Mouse (Mus musculus) hindbrain, embryonic 10.5 days (tissue): ENCODE measurements around the gene Pdcd7. TPM values are rescaled to one million over a fixed set of nuclear protein-coding genes. Genes with fewer than 3 reads are reported as not detected.

ENCODE experiments used
- DNase-seq: peaks from one replicate; pipeline ENCODE4 v3.0.0-alpha.2; 2017; ENCODE audit warnings: low spot score
- H3K27ac ChIP-seq: fragments of 300-500 bp; sonication (generic); 2 replicates; pipeline ENCODE4 v1.5.1; 2016; ENCODE audit warnings: mild to moderate bottlenecking, moderate library complexity
- H3K27me3 ChIP-seq: fragments of 300-500 bp; sonication (generic); 2 replicates; pipeline ENCODE4 v1.6.1; 2016; ENCODE audit warnings: mild to moderate bottlenecking; ENCODE audit not compliant: poor library complexity, insufficient read depth, severe bottlenecking
- H3K36me3 ChIP-seq: fragments of 300-500 bp; sonication (generic); 2 replicates; pipeline ENCODE4 v1.6.1; 2016; ENCODE audit warnings: mild to moderate bottlenecking, moderate library complexity
- H3K4me1 ChIP-seq: fragments of 300-500 bp; sonication (generic); replicated peaks from 2 replicates; pipeline ENCODE4 v1.6.1; 2016; ENCODE audit warnings: mild to moderate bottlenecking
- H3K4me3 ChIP-seq: fragments of 300-500 bp; sonication (generic); 2 replicates; pipeline ENCODE4 v1.5.1; 2016; ENCODE audit warnings: mild to moderate bottlenecking, moderate library complexity
- H3K9me3 ChIP-seq: fragments of 300-500 bp; sonication (generic); 2 replicates; pipeline ENCODE4 v1.6.1; 2016; ENCODE audit warnings: mild to moderate bottlenecking, moderate library complexity
- WGBS: fragments of 180-500 bp; shearing (Covaris S2); methylation state at CpG from one replicate; pipeline ENCODE4 v1.1.7; 2016; 5-methylcytosine and 5-hydroxymethylcytosine counted together
- polyA plus RNA-seq: library from polyadenylated mRNA; unstranded; fragments of >200 nt; fragmentation: Nextera tagmentation; extraction: Ambion mirVana; gene quantifications from 2 replicates; pipeline ENCODE4 v1.2.1, GENCODE M21; 2016

The Pdcd7 gene
- polyA plus RNA-seq = 8.6 and 11.6 TPM in 2 replicates

DNA sequence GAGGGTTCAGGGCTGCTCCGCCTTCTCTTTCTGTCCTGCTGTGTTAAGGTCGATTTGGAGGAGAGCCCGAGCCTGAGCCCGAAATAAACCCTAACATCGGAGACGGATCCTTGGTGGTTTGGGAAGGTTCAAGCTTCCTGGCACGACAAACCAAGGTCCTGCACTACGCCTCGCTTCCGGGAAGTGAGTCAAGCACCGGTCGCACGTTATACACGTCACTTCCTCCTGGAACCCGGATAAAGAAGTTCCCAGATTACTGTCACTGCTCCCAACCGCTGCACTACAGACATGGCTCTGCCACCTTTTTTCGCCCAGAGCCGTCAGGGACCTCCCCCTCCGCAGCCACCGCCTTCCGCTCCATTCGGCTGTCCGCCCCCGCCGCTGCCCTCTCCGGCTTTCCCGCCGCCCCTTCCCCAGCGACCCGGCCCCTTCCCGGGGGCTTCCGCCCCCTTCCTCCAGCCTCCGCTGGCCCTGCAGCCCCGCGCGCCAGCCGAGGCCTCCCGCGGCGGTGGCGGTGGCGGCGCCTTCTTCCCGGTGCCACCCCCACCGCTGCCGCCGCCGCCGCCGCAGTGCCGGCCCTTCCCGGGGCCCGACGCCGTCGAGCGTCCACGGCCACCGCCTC lies at the start of gene Pdcd7:
Gene Pdcd7 (plus strand): TSS at position 251 of the 622 bp plus-strand sequence.
- Histone ChIP-seq H3K27me3 (no peaks in the 10 kb centered on the region), H3K4me3 (peak within 1 kb of the TSS; percentile 100), H3K36me3 (no peaks in the 10 kb centered on the region), H3K4me1 (peaks cover 19% of the 10 kb centered on the region), H3K9me3 (peaks cover 8% of the 10 kb centered on the region; the same call in 1 of the 2 replicates), H3K27ac (peak within 1 kb of the TSS; percentile 95)
- under 1% methylated on average over 59 of the region's 59 CpGs for WGBS
- DNase-seq = peak; percentile 96

DNA sequence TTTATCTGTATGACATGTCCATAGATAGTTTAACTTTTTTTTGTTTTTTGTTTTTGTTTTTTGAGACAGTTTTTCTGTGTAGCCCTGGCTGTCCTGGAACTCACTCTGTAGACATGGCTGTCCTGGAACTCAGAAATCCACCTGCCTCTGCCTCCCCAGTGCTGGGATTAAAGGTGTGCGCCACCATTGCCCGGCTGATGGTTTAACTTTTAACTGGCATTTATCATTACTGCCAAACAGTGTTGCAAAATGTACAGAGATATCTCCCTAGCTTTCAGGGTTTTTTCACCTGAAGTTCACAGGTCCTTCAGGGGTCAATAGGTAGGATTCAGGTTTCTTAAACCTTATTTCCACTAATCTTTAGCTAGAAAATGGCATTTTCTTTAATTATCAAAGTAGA lies 48.8 kb upstream of the Pdcd7 start:
- no peaks in the 10 kb centered on the region for H3K9me3 ChIP-seq
- no peaks in the 10 kb centered on the region for H3K27me3 ChIP-seq
- no peak overlapping the region for H3K27ac ChIP-seq
- no peak overlapping the region for H3K4me3 ChIP-seq
- H3K36me3 ChIP-seq = peaks cover 36% of the 10 kb centered on the region
- no peak for DNase-seq
- peaks cover 26% of the 10 kb centered on the region for H3K4me1 ChIP-seq
- over 99% methylated on average over 2 of the region's 2 CpGs for WGBS

DNA sequence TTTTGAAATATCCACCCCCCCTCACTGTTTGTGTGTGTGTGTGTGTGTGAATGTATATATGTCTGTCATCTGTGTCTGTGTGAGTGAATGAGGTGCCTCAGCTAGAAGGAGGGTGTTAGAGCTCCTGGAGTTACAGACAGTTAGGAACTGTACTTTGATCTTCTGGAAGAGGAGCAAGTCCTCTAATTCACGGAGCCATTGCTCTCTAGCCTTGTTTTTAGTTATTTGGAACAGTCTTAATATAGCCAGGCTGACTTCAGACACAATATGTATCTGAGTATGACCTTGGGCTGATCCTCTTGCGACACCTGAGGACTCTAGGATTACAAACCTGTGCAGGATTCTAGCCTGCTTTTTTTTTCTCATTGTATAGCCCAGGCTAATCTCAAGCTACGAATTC lies 47.1 kb upstream of the Pdcd7 start:
- Histone ChIP-seq H3K4me1 (peaks cover 18% of the 10 kb centered on the region), H3K27me3 (no peaks in the 10 kb centered on the region), H3K4me3 (no peak overlapping the region), H3K27ac (no peak overlapping the region), H3K36me3 (peaks cover 53% of the 10 kb centered on the region), H3K9me3 (no peaks in the 10 kb centered on the region)
- DNase-seq = no peak
- WGBS = 89% methylated on average over 3 of the region's 3 CpGs

DNA sequence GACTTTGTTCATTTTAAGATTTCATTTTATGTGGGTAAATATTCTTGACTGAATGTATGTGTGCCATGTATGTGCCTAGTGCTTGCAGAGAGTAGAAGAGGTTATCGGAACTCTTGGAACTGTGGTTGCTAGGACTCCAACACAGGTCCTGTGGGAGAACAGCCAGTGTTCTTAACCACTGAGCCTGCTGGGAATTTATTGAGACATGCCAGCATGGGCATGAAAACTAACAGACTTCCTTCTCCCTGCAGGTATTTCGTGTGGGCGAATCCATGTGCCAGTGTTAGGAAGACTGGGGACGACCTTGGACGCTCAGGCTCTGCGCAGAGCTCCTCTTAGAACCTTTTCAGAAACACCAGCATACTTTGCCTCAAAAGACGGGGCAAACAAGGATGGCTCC lies 46.3 kb upstream of the Pdcd7 start:
- no peak overlapping the region for H3K4me3 ChIP-seq
- WGBS = 96% methylated on average over 7 of the region's 7 CpGs
- H3K9me3 ChIP-seq = no peaks in the 10 kb centered on the region
- peaks cover 15% of the 10 kb centered on the region for H3K4me1 ChIP-seq
- no peaks in the 10 kb centered on the region for H3K27me3 ChIP-seq
- DNase-seq = no peak
- H3K36me3 ChIP-seq = peaks cover 62% of the 10 kb centered on the region
- no peak overlapping the region for H3K27ac ChIP-seq

DNA sequence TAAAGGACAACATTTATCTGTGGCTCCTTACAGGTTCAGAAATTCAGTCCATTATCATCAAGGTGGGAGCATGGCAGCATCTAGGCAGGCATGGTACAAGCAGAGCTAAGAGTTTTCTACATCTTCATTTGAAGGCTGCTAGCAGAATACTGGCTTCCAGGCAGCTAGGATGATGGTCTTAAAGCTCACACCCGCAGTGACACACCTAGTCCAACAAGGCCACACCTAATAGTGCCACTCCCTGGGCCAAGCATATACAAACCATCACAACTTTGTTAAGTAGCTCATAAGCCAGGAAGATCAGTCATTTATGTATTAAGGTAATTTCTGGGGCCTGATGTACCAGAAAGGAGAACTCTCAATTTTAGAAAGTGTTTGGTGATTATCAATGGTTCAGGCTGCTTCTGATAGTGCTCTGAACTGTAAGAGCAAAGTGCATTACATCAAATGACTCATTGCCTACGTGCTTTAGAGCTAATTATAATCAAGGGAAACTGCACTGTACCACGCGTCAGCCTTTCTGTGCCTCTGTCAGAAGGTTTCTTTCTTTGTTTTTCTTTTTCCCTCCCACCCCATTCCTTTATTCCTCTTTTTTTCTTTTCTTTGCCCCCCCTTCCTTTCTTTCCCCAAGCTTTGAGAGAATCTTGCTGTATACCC lies 43.4 kb upstream of the Pdcd7 start:
- H3K36me3 ChIP-seq = peaks cover 83% of the 10 kb centered on the region
- no peaks in the 10 kb centered on the region for H3K4me1 ChIP-seq
- WGBS = 97% methylated on average over 4 of the region's 4 CpGs

DNA sequence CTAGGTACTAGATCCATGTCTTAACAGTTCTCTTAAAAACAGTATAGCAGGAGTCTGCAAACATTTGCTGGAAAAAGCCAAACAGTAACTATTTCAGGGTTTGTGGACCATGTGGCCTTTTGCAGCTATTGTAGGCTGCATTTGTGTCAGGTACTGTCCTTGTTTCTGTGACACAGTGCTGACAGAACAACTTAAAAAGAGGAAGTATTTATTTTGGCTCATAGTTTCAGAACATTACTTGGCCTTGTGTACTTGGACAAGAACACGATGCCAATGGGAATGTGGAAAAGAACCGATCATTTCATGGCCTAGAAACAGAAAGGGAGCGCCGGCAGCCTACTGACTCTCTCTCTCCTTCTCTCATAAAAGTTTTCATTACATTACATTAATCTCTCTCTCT lies 42.3 kb upstream of the Pdcd7 start:
- DNase-seq = no peak
- 97% methylated on average over 4 of the region's 4 CpGs for WGBS
- Histone ChIP-seq H3K27me3 (no peaks in the 10 kb centered on the region), H3K4me1 (no peaks in the 10 kb centered on the region), H3K9me3 (no peaks in the 10 kb centered on the region), H3K27ac (no peak overlapping the region), H3K36me3 (peaks cover 88% of the 10 kb centered on the region), H3K4me3 (no peak overlapping the region)

More for the DNA sequence above, 43.4 kb upstream of the Pdcd7 start:
- Histone ChIP-seq H3K9me3 (no peaks in the 10 kb centered on the region), H3K4me3 (no peak overlapping the region), H3K27ac (no peak overlapping the region), H3K27me3 (no peaks in the 10 kb centered on the region)
- DNase-seq = no peak

DNA sequence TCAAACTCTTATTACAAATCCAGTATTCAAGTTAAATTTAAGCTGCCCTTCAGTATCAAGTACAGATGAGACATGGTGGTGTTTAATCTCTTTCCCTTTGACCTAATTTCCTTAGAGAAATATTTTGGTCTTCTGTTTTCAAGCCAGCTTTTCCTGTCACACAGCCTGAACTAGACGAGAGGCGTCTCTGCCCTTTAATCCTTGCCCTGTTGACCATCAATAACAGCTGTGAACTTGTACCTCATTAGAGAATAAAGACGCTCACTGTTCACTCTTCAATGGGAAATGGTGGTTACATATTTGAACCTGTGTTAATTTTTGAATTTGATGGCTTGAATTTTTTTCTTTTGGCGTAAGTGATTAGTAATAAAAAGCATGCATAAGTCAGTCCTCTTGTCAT lies 41.6 kb upstream of the Pdcd7 start:
- Histone ChIP-seq H3K9me3 (no peaks in the 10 kb centered on the region), H3K4me3 (no peak overlapping the region), H3K36me3 (peaks cover 95% of the 10 kb centered on the region), H3K27ac (no peak overlapping the region), H3K4me1 (no peaks in the 10 kb centered on the region), H3K27me3 (no peaks in the 10 kb centered on the region)
- no peak for DNase-seq
- 86% methylated on average over 4 of the region's 4 CpGs for WGBS

DNA sequence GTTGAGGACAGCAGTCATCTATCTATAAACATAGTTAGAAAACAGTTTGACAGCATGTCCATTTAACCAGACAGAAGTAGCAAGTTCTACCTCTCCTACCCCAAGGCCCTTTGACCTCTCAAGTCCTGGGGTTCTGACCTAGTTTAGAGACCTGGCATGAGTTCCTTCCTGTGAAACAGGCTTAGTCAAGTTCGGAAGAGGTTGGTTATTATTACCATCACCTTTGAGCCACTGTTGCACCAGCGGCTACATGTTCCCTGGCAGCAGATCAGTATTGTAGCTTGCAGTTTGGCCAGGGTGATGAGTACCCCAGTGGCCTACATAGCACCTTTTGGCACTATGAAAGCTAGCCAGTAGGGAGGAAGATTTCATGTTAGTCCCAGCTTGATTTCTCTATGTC lies 39.2 kb upstream of the Pdcd7 start:
- Histone ChIP-seq H3K4me1 (no peaks in the 10 kb centered on the region), H3K4me3 (no peak overlapping the region), H3K36me3 (peaks cover 87% of the 10 kb centered on the region), H3K27ac (no peak overlapping the region), H3K9me3 (no peaks in the 10 kb centered on the region), H3K27me3 (no peaks in the 10 kb centered on the region)
- WGBS = 91% methylated on average over 2 of the region's 2 CpGs
- DNase-seq = no peak

DNA sequence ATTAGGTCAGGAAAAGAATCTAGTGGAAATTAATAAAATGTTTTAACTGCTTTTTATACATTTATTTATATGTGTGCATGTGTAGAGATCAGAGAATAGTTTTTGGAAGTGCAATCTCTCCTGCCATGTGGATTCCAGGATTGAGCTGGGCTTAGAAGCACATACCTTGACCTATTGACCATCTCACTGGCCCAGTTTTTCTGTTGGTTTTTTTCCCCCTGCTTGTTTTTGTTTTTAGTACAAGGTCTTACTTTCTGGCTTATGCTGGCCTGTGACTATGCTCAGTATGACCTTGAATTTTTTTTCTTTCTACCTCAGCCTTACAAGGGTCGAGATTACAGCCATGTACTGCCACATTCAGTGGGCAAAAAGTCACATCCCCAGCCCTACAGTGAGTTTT lies 37.9 kb upstream of the Pdcd7 start:
- H3K4me3 ChIP-seq = no peak overlapping the region
- no peaks in the 10 kb centered on the region for H3K9me3 ChIP-seq
- DNase-seq = no peak
- 94% methylated on average over 1 of the region's 1 CpGs for WGBS
- H3K27ac ChIP-seq = no peak overlapping the region
- H3K27me3 ChIP-seq = no peaks in the 10 kb centered on the region
- H3K36me3 ChIP-seq = peaks cover 87% of the 10 kb centered on the region
- H3K4me1 ChIP-seq = no peaks in the 10 kb centered on the region

DNA sequence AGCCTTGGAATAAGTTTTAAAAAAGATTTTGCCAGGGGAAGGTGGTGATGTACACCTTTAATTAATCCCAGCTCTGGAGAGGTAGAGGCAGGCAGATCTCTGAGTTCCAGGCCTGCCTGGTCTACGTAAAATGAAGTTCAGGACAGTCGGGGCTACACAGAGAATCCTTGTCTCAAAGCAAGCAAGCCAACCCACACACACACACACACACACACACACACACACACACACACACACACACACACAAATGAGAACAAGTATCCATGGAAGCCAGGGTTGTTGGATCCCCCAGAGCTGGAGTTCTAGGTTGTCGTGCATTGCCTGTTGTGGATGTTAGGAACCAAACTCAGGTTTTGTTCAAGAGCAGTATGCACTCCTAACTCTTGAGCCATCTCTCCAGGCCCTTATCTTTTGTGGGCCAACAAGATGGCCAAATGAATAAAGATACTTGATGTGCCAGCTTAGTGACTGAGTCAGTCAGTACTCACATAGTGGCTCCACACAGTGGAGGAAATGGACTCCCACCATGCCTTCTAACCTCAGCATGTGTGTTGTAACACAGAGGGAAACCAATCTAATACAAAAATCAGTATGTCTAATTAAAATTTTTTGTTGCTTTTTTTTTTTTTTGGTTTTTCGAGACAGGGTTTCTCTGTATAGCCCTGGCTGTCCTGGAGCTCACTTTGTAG lies 33.1 kb upstream of the Pdcd7 start:
- peak; percentile 5 for DNase-seq
- peaks cover 75% of the 10 kb centered on the region for H3K36me3 ChIP-seq
- WGBS = 92% methylated on average over 4 of the region's 4 CpGs

DNA sequence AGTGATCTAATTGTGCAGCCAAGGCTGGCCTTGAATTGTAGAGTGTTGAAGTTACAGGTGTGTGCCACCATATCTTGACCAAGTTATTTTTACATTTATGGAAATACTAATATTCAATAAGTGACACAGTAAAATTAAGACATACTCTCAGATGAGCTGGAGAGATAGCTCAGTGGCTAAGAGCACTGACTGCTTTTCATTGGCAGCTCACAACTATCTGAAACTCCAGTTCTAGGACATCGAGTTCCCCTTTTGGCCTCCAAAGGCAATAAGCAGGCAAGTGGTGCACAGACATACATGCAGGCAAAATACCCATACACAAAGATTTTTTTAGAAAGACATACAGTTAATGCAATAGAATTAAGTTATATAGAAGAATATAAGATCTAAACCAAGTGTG lies 32.1 kb upstream of the Pdcd7 start:
- H3K36me3 ChIP-seq = peaks cover 75% of the 10 kb centered on the region
- no peak overlapping the region for H3K27ac ChIP-seq
- 100% methylated on average over 1 of the region's 1 CpGs for WGBS
- H3K9me3 ChIP-seq = no peaks in the 10 kb centered on the region
- no peak for DNase-seq
- no peaks in the 10 kb centered on the region for H3K4me1 ChIP-seq
- H3K4me3 ChIP-seq = no peak overlapping the region
- H3K27me3 ChIP-seq = no peaks in the 10 kb centered on the region

More for the DNA sequence above, 33.1 kb upstream of the Pdcd7 start:
- Histone ChIP-seq H3K27me3 (no peaks in the 10 kb centered on the region), H3K4me3 (no peak overlapping the region), H3K27ac (no peak overlapping the region), H3K4me1 (no peaks in the 10 kb centered on the region), H3K9me3 (no peaks in the 10 kb centered on the region)

DNA sequence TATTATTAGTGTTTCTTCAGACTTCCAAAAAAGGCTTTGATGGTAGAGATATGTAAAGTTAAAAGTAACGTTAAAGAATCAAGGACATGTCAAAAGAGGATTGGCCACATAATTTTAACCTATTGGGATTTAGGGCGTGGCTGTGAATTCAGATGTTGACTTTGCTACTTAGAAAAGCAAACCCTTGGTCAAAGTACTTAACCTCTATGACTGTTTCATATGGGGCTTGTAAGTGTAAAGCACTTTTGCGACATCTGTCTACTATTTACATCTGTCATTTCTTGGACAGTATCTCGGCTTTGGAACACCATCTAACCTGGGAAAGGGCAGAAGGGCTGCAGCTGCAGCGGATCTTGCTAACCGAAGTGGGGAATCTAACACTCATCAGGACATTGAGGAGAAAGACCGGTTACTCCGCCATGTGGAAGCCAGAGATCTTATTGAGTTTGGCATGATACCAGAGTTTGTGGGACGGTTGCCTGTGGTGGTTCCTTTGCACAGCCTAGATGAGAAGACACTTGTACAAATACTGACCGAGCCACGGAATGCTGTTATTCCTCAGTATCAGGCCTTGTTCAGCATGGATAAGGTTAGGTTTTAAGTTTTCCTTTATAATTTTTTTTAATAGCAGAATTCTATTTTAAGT lies 23.5 kb upstream of the Pdcd7 start:
- Histone ChIP-seq H3K27ac (no peak overlapping the region), H3K9me3 (no peaks in the 10 kb centered on the region), H3K4me1 (no peaks in the 10 kb centered on the region), H3K27me3 (no peaks in the 10 kb centered on the region), H3K36me3 (peaks cover 89% of the 10 kb centered on the region), H3K4me3 (no peak overlapping the region)
- 94% methylated on average over 11 of the region's 11 CpGs for WGBS
- no peak for DNase-seq

DNA sequence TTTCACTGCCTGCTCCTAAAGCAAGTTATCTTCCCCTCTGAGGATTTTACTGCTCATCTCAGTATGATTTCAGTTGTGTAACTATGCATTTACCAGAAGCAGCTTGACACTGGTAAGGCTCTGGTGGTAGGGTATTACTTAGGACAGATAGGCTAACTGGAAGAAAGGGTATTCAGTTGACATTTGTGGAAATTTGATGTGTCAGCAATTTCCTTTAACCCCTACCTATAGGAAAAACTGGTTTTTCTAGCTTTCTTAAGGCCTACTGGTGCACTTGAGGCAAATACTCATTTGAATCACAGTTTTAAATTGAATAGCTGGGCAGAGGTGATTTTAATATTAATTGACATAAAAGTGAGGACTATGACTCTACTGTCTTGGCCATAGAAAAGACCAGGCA lies 19.9 kb upstream of the Pdcd7 start:
- Histone ChIP-seq H3K4me3 (no peak overlapping the region), H3K27me3 (no peaks in the 10 kb centered on the region), H3K9me3 (no peaks in the 10 kb centered on the region), H3K27ac (no peak overlapping the region), H3K36me3 (peaks cover 96% of the 10 kb centered on the region), H3K4me1 (no peaks in the 10 kb centered on the region)
- DNase-seq = no peak
